Mouse (Mus musculus): ENCODE data around the gene Atp10b.

- TF ChIP-seq CTCF (IDR thresholded peaks at IDR 0.05; ENCODE audit: extremely low read depth, insufficient read depth, insufficient read length, insufficient replicate concordance) (no peak), POLR2A (IDR thresholded peaks at IDR 0.05; ENCODE audit: low read depth, low read length) (no peak)
These were observed 117.8 kb downstream of the Atp10b start for GRCm38 (mm10) chr11:43267505-43267904.
